Mouse (Mus musculus): ENCODE measurements around the gene Tom1l2.

Gene Tom1l2

DNA sequence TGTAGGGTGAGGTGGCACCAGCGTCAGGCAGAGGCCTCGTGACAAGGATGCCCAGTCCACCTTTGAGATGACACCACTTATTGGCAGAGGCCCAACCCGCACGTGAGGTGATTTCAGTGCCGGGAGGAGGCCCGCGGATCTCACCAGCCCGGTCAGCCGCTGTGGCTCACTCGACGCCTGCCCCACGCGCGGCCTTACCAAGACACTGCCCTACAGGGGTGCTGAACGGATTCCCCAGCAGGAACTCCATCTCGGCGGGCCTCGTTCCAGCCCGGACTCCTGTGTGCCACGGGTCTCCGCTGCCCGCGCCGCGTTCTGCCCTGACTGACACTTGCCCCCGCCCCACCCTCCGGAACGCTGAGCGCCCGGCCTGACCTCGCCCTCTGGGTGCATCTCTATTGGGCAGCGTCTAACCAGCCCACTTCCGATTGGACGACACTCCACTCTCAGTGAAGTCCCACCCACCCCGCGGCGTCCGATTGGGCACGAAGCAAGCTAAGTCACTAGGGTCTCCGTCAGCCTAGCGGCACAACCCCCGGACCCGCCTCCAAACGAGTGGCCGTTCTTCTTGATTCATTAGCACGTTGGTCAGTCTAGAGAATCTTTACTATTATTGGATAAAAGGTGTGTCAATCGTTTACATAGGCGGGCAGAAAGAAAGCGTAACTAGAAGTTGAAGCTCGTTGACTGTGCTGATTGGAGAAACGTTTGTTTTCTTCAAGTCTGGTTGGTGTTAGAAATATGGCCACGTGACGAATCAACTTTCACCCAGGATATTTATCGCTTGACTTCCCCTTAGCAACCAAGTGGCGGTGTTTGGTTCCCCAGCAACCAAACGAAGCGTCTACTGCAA lies at the start of gene Tom1l2, which contains the start of gene Drc3:
Tom1l2 (minus strand) TSS at position 347 of the 853 bp plus-strand sequence.
Drc3 (plus strand) TSS at position 771 of the 853 bp plus-strand sequence.
- DNase-seq (ENCODE audit: low spot score in 2 of 2) = peak; percentile 99

DNA sequence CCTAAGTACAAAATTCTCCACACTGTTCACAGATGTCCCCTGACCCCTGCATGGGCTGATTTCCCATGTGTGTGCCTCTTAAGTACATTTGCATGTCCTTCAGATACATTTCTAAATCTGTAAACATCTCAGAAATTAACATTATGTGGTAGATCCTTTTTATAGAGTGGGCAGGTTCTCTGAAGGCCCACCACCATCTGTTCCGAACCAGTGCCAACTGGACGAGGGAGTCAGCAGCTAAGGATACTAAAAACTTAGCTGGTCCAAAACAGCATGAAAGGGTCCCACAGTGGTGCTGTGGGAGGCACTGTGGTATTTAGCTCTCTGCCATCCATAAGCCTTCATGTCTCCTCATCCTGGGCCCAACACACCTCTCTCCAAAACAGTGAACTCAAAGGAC lies 44.5 kb upstream of the Tom1l2 start:
- DNase-seq (ENCODE audit: low spot score in 2 of 2) = peak; percentile 76 to 78

DNA sequence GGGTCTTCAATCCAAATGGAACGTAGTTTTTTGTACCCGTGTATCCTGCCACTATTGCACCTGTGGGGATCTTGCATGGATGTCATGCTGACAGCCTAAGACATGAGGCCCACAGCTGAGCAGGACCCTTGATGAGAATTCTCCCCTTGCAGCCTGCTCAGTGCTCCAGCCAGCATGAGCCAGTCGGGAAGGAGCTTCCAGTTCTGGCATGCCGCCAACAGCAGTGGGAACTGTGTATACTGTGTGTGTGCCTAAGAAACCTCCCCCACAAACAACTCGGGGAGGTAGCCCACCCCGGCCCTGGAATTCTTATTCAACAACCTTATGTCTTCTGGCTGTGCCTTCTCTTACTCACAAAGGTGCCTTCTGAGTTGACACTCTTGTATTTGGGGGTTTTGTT lies 43.8 kb upstream of the Tom1l2 start:
- peak in 1 of 2 experiments; percentile 15 for DNase-seq (ENCODE audit: low spot score in 2 of 2)

DNA sequence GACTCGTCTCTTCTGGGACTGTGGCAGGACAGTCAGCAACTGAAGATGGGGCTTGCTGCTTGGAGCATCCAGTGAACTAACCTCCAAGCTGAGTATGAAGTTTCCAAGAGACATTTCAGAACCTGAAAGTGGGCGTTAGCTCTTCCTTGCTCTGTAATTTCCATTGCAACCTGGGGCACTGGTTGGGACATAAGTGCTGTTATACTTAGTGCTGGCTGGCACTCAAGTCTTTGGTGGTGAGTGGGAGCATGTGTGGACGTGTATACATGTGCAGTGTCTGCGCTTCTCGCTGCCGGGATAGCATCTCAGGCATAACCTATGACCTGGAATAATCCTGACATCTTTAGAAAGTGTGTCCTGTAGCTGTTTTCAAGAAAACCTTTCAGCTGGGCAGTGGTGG lies 38.6 kb upstream of the Tom1l2 start:
- peak in 1 of 2 experiments; percentile 9 for DNase-seq (ENCODE audit: low spot score in 2 of 2)

DNA sequence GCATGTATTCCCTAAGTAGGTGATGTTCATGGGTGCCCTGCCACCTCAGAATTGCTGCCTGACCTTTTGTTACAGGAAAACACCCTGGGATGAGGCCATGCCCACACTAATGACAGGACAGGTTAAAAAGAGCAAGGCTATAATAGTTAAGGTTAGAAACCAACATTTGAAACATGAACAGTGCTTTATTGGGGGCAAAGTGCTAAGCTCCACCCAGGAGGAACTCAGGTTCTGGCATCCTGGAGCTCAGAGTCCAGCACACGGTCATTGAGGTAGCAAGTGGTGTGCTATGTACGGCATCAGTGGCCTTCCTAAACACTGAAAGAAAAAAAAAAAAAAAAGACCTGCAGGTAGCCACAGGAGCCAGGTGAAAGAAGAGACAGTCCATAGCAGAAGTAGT lies 35.2 kb upstream of the Tom1l2 start:
- no peak for DNase-seq (ENCODE audit: low spot score in 2 of 2)

DNA sequence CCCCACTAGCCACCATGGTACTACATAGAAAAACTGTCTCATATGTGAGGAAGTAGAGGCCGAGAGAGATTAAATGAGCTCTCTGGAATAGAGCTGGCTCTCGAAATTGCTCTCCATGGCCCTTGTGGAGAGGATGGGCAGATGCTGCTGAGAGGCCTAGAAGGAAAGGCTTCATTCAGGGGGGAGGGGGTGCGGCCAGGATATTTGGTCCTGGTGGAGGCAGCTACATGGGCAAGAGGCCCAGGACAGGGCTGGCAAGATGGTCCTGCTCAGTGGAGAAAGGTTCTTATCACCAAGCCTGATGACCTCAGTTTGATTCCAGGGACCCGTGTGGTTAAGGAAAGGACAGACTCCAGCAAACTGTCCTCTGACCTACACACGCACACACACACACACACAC lies 33.2 kb upstream of the Tom1l2 start:
- DNase-seq (ENCODE audit: low spot score in 2 of 2) = no peak

DNA sequence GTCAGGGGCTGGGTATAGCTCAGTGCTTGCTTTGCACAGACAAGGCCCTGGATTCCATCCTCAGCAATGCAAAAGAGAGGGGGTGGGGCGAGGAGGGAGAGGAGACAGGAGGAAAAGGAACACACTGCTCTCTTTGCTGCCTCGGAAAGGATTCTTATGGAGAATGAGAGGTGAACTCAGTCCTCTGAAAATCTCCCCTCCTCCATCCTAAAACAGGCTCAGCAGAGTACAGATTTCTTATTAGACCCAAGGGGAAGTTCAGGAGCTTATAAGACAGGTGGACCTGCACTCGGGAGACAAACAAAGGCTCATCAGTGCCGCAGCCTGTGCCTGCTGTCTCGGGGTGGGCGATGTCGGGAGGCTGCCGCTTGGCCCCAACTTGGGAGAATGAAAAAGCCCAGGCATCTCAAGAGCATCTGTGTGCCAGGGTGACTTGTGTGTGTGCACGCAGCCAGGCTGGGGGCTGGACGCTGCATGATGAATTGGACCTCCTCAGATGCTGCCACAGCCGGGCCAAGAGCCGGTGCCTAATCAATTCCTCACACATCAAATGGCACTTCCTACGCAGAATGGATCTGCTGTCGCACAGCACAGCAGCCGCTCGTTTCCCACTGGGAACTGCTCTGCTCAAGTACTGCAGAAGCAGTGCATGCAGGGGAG lies 32.2 kb upstream of the Tom1l2 start:
- peak; percentile 72 to 78 for DNase-seq (ENCODE audit: low spot score in 2 of 2)

DNA sequence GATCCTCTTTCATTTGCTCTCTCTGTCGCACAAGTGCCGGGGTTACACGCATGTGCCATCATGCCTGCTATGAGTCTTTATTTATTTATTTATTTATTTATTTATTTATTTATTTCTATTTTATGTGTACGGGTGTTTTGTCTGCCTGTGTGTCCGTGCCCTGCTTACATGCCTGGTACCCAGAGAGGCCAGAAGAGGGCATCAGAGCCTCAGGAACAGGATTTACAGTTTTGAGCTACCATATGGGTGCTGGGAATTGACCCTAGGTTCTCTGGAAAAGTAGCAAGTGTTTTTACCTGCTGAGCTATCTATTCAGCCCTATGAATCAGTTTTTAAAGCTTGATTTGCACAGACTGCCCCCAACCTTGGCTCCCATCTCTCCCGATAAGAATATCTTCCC lies 30.8 kb upstream of the Tom1l2 start:
- no peak for DNase-seq (ENCODE audit: low spot score in 2 of 2)

DNA sequence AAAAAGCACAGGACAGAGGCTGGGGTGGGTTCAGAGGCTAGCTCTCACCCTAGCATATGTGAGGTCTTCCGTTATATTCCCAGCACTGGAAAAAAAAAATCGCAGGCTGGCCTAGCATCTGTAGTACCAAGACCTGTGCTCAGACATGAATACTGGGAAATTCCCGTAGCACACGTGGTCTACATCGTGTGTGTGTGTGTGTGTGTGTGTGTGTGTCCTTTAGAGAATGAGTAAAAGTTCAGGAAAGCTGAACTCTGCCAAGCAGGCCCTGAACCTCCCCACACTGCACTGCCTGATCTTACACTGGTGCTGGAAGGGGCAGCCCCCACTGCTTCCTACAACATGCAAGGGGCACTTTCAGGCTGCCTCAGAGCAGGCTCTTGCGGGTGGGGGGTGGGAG lies 21.8 kb upstream of the Tom1l2 start:
- no peak for DNase-seq (ENCODE audit: low spot score in 2 of 2)

DNA sequence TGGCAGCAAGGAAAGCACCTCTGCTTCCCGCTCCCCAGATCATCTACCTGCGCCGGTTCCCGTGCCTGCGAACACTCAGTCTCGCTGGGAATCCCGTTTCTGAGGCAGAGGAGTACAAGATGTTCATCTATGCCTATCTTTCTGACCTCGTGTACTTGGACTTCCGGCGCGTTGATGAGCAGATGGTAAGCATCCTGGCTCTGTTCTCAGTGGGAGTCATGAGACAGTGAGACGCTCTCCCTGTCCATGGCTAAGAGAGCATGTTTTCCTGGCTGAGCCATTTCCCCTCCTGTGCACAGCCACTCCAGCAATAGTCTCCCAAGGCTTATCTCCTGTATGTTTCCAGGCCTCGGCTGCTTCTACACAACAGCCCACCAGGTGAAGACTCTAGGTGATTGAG lies 17.7 kb upstream of the Tom1l2 start:
- no peak for DNase-seq (ENCODE audit: low spot score in 2 of 2)

DNA sequence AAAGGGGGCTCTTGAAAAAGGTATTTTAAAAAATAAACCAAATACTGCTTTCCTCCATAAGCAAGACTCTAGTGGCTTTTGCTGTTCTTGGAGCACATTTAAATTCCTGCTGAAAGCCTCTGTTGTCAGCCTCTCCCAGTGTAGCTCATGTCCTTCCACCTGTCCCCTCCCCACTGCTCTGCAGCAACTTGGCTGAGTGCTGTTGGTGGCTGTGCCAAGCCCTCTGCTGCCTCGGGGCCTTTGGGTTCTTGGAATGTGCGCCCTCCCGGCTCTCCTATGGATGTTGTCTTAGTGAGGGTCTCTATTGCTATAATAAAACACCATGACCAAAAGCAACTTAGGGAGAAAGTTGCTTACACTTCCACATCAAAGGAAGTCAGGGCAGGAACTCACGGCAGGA lies 16.7 kb upstream of the Tom1l2 start:
- no peak for DNase-seq (ENCODE audit: low spot score in 2 of 2)

DNA sequence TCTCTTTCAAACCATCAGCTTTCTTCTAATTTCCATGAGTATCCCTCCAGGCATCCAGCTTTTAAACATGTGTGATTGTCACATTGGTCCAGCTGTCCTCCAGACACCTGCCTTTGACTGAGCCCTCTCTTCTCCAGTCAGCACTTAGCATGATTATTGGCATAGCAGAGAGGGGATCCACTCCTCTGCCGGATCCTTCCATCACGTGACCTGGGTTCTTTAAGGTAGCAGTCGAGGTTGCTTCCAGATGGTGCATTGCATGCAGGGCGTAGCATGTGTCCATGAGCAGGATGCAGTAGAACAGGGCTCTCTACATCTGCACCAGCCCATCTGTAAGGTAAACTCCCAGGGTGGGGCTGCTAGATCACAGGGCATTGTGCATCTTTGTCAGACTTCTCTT lies 16.2 kb upstream of the Tom1l2 start:
- no peak for DNase-seq (ENCODE audit: low spot score in 2 of 2)

DNA sequence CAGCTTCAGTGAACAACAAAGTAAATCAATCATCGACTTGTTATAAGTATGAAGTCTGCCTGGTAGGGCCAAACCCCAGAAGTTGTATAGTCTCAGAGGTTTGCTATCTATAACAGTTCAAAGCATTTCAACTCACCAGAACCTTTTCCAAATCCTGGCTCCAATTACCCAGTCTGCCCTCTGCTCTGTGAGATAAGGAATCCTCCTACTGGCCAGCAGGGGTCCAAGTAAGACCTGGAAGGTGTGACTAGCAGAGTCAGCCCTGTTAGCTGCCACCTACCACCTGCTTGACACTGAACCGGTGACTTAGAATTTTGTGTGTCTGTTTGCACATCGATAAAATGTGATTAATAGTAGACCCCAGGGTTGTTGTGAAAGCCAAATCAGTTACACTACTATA lies 14.6 kb upstream of the Tom1l2 start:
- no peak for DNase-seq (ENCODE audit: low spot score in 2 of 2)

DNA sequence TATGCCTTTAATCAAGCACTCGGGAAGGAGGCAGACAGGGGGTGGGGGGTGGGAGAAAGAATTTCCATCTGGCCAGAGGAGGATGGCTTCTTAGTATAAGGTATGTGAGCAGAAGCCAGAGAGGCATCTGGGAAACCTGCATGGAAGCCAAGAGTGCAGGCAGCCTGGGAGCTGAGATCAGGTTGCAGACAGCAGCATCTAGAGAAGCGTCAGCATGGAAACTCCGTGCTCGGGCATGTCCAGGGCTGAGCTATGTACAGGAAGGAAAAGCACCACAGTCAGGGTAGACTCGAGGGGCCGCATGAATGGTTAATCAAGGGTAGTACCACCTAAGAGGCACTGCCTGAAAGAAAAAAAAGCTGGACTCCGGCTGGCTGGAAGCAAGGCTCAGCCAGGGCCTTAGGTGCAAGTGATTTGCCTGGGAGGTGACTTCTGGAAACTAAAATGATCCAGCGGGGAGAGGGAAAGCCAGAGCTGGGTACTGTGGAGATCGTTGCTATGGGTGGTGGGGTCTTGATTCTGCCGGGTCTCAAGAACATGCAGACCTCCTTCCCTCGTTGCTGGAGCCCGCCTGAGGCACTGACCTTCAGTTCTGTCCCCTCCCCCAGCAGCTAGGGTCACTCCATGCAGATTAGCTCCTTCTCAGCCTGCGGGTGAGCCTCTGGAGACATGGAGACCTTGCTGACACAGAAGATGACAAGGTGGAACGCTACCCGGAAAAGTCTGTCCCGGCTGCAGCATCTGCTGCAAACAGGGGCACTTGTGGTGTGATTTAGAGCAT lies 13.7 kb upstream of the Tom1l2 start:
- DNase-seq (ENCODE audit: low spot score in 2 of 2) = no peak

DNA sequence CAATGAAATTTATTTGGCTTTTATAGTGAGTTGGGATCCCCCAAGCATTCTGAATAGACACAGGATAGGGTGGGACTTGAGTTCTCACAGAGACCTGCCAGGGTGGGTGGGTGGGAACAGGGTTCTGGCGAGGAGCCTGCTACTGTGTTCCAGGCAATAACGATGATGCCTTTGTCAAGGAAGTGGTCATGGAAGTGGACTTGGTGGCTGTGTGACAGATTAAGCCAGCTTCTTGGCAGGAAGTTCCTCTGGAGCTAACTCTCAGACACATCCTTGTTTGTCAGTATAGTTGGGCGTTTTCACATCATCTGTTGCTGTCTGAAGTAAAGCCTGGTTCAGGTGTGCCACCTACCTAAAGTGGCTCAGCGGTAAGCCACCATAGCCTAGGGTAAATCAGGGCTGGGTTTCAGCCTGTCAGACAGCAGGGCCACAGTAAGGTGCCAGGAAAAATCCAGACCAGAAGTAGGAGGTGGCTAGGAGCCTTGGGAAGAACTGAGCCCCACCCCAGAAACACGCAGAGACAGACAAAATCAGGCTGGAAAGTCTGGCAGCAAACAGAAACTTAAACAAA lies 8.0 kb upstream of the Tom1l2 start:
- no peak for DNase-seq (ENCODE audit: low spot score in 2 of 2)

DNA sequence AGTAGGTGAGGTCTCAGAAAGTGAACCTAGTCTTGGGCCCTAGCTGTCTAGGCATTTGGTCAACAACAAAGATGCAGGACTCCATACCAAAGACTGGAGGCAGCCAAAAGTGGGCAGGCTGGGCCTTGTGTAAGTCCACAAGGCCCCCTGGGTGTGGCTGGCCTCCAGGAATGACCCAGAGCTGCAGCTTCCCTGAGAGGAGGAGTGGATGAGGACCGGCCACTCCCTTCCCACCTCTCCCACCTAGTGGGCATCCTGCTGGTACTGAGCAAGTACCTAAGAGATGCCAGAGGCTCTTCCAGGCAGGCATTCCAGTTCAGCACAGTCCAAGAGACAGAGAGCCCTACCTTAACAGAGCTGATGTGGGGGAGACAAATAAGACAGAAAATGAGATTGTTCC lies 7.2 kb upstream of the Tom1l2 start:
- DNase-seq (ENCODE audit: low spot score in 2 of 2) = no peak

DNA sequence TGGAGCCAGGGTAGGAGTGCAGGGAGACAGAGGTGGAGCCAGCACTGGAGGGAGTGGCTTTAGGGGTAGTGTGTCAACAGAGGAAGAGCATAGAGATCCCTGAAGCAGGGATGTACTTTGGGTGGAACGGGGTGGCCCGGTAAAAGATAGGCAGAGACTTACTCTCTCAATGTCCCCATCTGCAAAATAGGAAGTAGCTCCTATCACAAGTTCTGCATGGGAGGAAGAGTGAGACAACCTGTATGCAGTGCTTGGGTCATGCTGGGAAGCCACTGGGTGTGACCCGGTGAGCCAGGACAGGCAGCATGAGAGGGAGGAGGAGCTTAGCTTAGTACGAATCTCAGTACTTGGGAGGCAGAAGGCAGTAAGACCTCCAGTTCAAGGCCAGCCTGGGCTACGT lies 6.4 kb upstream of the Tom1l2 start:
- DNase-seq (ENCODE audit: low spot score in 2 of 2) = no peak

DNA sequence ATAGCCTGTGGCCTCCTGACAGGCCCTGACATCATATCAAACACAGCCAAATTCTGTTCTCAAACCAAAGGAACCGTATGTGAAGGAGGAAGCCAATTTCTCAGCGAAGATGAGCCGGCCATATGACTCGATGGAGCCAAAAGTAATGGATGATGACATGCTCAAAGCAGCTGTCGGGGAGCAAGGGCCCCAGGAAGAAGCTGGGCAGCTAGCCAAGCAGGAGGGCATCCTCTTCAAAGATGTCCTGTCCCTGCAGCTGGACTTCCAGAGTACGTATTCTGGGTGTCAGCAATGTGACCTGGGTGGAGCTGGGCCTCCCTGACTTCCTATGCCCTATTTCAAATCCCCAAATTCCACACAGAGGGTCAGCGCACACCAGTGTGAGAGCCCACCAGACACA lies 5.8 kb upstream of the Tom1l2 start:
- DNase-seq (ENCODE audit: low spot score in 2 of 2) = no peak

DNA sequence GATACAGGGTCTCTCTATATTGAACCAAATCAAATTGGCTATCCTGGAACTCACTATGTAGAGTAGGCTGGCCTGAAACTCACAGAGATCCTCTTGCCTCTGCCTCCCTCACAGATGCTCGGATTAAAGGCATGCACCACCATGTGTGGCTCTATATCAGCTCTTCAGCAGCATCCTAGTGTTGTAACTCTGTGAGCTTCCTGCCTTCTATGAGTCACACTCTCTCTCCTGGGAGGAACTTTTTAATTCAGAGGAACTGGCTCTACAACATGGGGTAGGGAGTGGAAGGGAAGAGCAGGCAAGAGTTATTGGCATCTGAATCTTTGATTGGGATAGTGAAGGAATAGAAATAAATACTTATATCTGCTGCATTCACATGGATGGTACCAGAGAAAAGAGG lies 4.4 kb upstream of the Tom1l2 start:
- DNase-seq (ENCODE audit: low spot score in 2 of 2) = no peak

DNA sequence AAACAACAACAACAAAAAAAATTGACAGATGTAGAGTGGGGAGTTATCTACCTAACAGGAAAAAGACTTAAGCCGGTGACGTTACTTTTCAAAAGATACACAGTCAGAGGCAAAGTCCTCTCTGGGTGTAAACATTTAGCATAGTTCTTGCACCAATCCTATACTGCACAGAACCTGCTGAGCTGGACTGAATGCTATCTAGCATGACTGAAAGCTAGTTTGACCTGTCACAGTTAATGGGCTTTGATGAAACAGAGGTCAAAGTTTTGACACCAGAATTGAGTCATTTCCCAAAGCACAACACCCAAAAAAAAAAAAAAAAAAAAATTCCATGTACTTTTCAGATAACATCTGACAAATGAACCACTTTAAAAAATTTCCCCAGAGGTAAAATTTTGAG lies 3.2 kb upstream of the Tom1l2 start:
- no peak for DNase-seq (ENCODE audit: low spot score in 2 of 2)

DNA sequence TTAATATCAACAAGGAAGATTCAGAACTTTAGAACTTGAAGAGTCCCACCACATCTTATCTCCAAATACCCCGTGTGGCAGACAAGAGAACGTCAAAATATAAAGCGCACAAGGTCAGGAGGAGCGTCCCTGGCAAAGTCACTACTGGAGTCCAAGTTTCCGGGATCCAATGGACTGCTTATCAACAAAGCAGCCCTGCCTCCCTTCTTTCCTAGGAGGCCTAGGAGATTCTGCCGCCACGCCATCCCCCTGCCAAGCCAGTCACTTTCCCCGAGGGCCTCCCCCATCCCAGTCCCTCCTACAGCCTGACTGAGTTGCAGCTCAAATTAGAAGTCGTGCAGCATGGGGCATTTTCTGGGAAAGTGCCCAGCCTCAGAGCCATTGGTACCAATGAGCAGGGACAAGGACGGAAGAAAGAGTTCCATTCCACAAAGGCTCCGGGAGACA lies 757 bp downstream of the Tom1l2 start:
- DNase-seq (ENCODE audit: low spot score in 2 of 2) = peak; percentile 65 to 66

DNA sequence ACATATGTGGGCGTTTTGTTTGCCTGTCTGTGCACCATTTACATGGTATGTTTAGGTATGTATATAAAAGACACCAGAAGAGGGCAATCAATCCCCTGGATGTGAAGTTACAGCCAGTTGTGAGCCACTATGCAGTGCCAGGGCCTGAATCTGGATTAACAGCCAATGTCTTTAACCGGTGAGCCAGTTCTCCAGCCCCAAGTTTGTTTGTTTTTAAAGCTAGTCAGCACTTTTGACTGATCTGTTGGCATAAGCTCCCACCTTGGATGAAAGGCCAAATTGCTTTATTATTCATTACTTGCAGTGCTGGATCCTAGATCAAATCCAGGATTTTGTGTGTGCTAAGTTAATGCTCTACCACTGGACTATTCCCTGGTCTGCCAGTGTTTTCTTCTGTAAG lies 1.3 kb downstream of the Tom1l2 start:
- DNase-seq (ENCODE audit: low spot score in 2 of 2) = no peak
